Mouse (Mus musculus) CD4-positive, CD25-positive, alpha-beta regulatory T cell, adult 4 months (primary cell): ENCODE results near the gene BC048679. TPM values are rescaled to one million over a fixed set of nuclear protein-coding genes. Genes with fewer than 3 reads are reported as not detected.
"Not testable (repeated sequence)": the region's sequence is repeated elsewhere in the genome, so short reads cannot be mapped to it uniquely, and the experiment has no call there.

Source experiments
- ATAC-seq: one replicate; pipeline ENCODE4 v1.8.0; 2017
- polyA plus RNA-seq, 2 experiments: library from polyadenylated mRNA; unstranded; fragments of 100-300 nt; shearing (Covaris generic); gene quantifications; one replicate each; pipeline ENCODE4 v1.2.1; 2017

BC048679 gene
- not detected for polyA plus RNA-seq

DNA sequence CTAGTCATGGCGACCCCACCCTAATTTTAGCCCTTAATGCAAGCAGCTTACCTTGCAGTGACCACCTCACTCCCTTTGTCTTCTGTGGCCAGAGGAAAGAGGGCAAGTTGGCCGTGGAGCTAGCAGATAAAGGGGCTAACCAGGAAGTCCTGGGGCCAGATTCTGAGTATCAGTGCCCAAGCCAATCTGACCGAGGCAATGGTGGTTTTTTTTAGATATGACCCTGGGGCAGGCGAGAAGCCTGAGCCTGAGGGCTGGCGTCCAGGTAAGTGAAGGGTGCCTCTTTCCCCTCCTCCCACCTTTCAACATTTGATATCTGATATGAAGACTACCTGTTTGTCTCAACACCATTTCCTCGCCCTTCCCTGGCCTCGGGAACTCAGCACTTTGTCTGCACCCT lies at the start of gene BC048679:
Gene BC048679, minus strand, starts transcription at position 101 of the 400 bp plus-strand sequence.
- no peak for ATAC-seq

DNA sequence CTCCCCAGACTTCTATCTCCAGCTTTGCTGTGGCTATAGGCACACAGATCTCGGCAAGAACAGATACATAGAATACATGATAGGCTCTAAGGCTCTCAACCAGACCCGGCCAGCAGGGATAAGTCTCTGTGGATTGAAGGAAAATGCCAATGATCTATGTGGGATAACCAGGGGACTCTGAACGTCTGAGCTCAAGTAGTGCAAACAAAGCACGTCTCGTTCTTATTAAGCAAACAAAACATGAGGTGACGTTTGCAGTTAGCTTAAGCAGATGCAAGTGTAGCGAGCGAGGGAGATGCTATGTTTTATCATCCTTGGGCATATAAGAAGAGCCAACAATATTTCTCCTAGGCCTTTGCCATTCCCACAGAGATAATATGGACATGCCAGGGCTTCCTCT lies 44.9 kb upstream of the BC048679 start:
- ATAC-seq: no peak

DNA sequence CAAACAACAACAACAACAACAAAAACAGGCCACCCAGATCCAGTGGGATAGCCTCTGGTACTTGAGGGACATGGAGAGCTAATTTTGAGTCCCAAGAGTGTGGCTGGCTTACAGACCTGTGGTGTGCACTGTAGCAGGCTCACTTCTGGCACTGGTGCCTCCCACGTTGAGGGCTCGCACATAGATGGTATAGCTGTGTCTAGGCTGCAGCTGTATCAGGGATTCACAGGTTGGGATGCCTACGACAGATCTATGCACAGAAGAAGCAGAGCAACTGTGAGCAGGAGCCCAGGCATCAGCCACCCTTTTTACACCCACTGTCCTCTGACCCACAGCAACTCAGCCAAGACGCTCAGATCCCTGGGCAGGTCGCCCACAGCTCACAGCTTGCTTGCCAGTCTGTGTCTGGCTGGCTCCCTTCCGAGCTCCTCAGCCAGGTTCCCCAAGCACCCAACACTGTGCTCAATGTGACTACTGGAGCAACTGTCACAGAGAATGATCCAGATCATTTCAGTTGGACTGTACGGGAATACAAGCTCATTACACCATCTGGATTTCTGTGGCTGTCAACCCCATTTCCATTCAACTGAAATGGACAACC lies 43.9 kb upstream of the BC048679 start:
- ATAC-seq: no peak

DNA sequence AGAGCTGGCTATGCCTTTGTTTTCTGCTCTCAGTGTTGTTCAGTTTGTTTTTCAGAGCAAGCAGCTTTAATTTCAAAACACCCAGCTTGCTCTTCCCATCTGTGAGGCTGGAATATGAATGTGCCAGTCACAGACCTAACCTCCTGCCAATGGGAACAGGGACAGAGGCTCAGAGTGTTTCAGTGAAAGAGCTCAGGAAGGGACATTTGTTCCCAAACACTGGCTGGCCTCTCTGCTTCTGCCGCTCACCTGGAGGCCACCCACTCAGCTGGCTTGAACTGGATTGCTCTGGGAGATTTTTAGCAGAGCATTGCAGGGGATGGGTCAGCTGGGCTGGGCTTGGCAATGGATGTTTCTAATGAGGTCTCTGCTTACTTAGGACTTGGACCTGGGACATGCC lies 42.9 kb upstream of the BC048679 start:
- ATAC-seq: no peak

DNA sequence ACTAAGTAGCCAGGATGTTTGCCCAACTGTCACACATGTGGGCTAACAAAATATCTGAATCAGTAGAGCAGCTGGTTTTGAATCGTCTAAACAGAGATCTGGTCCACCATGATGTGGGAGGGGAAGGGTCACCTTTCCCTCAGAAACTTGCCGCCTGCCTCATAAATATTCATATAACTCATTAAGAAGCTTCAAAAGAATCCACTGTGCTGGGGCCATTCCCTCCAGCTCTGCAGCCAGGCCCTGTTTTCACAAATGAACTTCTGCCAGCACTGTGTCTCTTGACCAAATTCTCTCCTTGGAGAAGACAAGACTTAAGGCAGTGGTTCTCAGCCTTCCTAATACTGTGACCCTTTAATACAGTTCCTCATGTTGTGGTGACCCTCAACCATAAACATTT lies 41.5 kb upstream of the BC048679 start:
- no peak for ATAC-seq

DNA sequence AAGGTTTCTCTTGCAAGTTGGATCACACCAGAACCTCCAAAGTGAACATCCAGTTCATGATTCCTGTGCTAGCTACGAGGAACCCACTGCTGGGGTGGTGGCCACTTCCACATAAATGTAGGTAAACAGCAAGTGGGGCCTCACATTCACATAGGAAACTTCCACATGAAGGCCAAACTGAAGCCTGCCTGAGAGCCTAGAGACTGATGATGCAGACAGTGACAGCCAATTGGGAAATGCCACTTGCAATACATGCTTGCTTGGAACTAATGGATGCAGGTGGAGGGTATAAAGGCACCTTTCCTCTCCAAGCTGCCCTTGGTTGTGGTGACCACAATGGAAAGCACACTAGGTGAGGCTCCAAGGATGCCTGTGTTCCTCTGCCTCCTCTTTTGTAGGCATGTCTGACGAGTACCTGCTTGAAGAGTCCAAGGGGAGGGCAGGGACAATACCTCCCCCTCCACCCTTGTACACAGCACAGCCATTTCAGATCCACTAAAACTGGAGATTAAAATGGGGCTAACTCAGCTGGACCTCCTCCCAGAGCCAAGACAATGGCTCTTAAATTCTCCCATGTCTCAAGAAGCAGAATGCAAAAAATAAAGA lies 40.1 kb upstream of the BC048679 start:
- peak; percentile 81 for ATAC-seq

DNA sequence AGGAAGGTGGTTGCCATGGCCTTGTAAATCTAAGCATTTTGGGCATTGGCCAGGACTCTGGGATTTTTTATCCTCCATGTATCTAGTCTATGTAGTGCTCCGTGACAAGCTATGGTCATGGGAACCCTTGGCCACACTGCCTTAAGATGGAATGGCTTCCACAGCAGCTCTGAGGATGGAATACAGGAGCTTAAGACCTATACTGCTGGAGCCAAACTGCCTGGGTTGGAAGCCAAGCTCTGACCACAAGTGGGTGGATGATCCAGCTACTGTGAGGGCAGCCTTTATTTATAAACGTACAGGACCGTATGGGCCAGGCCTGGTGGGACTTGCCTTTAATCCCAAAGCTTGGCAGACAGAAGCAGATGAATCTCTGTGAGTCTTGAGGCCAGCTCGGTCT lies 38.4 kb upstream of the BC048679 start:
- ATAC-seq: no peak

DNA sequence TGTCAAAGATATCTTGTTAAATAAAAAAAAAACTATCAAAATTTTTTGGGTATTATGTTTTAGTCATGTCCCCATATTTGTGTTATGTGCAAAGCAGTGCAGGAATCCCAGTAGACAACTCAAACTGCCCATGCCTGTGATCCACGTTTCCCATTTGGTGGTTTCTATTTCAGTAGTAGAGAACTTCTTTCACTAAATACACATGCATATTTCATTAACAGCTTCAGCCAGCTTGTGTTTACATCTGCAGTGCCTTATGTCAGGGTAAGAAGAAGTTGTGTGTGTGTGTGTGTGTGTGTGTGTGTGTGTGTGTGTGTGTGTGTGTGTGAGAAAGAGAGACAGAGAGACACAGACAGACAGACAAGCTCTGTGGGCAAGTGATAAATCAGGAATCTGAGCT lies 33.4 kb upstream of the BC048679 start:
- ATAC-seq: no peak

DNA sequence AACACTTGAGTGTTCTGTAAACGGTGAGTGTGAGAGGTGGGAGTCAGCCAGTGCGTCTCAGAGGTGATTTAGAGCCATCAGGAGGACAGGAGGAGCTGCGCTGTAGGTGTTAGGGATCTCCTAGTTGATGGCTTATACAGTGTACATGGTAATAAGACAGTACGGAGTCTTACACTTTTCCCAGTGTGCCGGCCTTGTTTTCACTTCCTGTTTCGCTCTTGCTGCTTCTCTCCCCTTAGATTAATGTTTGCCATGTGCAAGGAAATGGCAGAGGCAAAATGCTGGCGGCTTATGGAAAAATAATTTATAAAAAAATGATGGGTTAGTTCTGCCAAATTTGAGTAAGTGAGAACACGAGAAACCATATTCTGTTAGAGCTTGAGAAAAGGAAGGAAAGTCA lies 30.8 kb upstream of the BC048679 start:
- ATAC-seq: no peak

DNA sequence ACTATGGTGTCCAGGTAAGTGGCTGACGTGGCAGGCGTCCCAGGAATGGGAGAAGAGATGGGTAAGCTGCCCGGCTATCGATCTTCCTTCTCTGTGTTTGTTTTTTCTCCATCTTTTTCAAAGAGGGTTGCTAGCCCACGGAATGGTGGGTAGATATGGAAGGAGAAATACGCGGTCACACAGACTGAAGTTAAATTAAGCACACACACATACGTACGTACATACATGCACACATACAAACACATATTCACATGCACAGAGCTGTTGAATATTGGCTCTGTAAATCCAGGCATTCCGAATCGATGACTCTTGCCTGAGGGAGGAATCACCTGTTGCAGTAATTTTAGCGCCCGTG lies 25.6 kb upstream of the BC048679 start:
- ATAC-seq: peak; percentile 42

DNA sequence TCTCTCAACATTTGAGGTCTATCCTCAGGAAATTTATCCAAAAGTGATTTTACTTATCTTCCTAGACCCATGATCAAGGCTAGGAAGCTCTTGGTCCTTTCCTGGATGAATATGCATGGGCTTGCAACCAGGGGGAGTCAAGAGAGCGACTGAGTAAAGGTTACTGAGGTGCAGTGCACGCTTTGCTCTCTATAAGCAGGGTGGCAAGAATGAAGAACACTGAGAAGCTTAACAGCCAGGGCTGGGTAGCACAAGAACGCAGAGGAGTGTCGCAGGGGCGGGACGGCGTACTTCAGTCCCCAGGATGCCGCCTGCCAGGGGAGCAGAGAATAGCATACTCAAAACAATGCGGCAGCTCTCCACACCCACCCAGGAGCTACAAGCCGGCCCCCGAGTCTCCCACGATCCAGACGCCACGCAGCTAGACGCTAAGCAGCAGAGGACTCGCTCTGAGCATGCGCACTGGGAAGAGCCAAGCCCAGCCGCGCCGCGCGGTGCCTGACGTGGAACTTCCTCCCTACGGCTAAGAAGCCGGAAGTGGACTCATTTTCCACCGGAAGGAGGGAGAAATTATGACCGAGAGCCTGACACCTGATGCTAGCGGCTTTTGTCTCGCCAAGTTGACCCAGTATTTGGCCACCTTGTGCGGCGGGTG lies 25.1 kb upstream of the BC048679 start:
- ATAC-seq: peak; percentile 95

DNA sequence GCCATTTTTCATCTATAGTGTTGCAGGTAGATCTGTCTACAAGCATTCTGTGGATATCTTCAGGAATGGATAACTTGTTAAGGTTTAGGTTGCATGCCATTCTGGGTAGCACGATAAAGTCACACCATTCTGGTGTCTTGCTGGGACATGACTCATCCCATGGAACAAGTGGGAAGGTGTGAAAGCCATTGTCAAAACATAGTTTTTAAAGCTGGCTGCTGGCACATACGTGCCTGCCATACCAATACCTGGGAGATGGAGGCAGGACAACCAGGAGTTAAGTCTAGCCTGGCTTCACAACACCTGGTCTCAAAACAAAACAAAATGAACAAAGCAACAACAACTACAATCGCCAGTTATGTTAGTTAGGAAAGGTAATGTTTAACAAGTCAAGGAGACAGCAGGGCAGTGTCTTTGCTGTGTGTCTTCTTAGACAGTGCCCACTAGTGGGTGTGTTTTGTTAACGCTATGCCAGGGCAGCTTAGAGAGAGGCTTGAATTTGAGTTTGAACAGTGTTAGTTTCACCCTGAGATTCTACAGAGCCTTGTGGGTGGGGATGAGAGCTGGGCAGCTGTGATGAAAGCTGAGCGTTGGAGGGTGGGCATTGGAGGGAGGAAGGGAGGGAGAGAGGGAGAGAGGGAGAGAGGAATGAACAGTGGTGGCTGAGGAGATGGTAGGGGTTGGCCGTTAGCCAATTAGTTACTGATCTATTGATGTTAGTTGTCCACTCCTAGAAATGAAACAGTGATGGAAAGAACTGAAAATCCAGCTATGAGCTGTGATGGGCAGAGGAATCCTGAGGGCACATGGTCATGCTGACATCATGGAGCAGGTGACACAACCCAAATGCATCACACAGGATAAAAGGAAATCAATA lies 18.3 kb upstream of the BC048679 start:
- ATAC-seq: no peak

DNA sequence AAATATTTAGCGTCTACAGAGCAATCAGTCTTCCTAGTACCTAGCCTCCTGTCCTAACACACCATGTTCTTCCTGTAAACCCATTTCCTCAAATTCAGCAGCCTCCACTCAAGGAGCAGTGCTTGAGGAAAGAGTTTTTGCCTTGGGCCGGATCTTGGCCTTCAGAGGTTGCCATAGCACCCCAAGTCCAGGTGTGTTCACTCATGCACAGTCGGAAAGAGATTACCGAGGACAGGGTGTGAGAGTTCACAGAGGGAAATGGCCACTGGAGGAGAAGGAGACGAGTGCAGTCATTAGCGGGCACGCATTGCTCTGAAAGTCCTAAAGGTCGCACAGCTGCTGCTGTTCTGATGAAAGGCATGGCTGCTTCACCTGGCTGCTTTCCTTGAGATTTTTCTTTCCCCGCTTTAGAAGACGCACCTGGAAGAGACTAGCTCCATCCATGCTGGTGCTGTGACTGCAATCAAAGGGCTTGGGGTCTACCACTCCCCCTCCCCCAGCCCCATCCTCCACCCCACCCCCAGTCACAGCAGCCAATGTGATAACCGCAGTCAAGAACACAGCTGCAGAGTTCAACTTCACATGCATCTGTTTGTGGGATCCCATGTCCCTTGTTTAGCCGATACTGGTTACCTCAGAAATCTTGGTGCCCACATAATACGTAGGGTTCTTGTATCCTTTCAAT lies 17.0 kb upstream of the BC048679 start:
- ATAC-seq: no peak

DNA sequence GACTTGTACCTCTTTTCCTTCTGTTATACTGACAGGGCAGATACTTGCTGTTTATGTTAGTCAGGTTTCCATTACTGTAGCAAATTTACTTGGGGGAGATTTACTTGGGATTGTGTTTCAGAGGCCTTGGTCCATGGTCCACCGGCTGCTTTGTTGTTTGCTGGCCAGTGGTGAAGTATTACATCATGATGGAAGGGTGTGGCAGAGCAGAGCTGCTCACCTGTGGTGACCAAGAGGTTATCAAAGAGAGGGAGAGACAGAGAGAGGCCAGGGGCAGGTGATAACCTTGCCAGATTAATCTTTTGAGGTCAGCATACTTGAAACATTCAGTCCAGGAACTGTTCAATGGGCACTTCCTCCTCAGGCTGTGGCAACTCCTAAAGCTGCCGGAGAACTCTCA lies 3.0 kb upstream of the BC048679 start:
- no peak for ATAC-seq

DNA sequence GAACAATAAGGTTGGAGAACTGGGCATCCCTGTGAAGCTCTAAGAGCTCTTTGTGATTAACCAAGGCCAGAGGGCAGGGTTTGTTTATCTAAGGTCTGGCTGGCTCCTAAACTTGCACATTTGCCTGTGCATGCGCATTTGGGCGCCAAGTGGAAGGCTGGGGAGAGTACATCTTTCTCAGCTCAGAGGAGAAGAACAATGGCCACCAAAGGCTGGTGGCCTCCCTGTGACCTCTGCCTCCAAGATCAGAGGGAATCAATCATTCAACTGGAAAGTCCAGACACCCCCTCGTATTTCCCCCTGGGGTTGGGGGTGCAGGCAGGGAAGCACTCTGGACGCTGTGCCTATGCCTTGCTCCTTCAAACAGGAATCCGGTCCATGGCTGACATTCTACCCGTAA lies 910 bp downstream of the BC048679 start:
- ATAC-seq: no peak

DNA sequence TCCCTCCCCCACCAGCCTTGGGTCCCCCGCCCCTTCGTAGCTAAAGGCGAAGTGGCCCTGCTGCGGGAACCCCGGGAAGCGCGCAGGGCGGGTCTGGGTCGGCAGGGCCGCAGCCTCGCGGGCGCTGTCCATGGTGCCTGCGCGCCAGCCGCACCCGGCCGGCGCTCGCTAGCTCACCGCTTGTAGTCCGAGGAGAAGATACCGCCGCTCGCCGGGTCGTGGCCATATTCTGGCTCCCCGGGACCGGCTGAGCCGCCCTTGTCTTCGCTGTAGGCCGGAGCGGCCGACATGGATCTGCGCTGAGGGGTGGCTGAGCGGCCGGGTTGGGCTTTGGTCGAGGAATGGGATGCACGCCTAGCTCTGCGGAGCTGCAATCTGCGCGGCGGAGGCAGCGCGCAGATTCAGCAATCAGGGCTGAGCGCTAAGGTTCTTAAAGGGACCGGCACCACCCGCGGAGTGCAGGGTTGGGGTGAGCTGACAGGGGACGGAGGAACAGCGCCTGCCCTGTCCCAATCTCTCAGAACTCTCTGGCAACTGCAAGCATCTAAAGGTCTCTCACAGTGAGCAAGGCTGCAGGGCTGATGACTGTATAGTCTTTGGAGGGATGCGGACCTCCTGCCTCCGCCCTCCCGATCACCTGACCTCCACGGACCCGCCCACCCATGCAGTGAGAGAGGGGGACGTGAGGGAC lies 4.6 kb downstream of the BC048679 start, which contains the start of gene Ap3b2:
Gene Ap3b2, minus strand, starts transcription at position 595 of the 691 bp plus-strand sequence.
- ATAC-seq: no peak

DNA sequence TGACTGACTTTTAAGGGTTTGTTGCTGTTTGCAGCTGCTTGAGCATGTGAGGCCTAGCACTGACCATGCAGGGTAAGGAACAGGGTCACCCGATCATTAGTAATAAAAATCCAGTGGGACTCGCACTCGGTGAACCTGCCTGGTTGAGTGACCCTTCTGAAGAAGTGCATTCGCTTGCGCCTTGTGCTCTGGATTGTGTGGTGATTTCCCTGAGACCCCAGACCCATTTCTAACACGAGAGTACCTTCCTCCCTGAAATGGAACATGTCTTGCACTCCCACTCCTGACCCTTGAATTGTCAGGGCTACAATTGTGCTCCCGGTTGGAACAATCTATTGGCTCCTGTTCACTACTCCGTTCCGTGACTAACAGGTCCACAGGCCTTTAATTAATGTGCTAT lies 5.5 kb downstream of the BC048679 start:
- ATAC-seq: no peak

DNA sequence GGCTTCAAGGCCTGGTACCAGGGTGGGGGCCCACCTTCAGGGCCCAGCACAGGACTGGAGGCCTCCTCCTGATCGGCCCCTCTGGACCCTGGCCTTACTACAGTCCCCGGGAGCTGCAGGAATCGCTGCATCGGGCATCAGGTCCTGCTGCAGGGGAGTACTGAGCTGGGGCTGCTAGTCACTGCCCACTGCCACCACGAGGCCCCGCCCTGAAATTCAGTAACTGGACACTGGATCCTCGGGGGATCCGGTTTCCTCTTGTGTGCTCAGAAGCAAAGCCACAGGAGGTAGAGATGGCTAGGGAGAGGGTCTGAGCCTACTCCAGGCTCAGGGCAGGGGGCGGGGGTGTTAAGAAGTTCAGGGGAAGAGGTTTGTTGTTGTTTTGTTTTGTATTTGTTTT lies 8.4 kb downstream of the BC048679 start:
- ATAC-seq: no peak

DNA sequence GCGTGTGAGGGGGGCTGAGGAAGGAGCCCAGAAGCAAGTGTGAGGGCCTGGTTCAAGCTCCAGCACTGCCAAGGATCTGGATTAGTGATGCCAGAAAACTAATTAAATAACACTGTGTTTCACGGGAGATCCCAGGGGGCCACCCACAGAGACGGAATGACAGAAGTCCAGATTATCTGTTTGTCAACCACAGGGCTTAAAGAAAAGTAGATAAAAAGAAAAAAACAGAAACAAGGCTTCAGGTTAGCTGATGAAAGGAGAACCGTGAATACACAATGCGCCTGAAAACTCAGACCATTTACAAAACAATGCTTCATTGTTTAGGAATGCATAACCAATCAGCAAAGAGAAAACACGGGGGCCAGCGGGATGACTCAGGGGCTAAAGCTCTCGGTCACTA lies 17.3 kb downstream of the BC048679 start:
- no peak for ATAC-seq

DNA sequence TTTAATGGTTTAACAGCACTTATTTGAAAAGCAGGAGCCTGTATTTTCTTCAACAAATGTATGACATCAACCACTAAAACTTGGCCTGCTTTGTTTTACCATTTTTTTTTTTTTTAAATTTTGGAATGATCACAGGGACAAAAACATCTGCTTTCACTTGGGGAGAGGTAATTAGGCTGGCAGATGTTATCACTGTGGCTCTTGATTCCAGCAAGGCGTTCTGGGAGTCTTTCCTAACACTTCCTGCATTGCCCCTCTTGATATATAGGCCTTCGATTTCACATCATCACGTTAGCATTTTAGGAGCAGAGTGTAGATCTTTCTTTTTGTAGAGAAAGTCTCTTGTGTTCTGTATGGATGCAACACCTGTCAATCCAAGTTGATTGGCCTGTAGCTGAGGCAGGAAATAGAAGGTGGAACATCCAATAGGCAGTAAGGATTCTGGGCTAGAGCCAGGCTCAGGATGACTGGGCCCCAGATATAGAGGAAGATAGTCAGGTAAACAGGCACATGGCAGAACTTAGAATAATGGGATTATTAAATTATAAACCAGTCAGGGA lies 18.5 kb downstream of the BC048679 start:
- ATAC-seq: no peak

DNA sequence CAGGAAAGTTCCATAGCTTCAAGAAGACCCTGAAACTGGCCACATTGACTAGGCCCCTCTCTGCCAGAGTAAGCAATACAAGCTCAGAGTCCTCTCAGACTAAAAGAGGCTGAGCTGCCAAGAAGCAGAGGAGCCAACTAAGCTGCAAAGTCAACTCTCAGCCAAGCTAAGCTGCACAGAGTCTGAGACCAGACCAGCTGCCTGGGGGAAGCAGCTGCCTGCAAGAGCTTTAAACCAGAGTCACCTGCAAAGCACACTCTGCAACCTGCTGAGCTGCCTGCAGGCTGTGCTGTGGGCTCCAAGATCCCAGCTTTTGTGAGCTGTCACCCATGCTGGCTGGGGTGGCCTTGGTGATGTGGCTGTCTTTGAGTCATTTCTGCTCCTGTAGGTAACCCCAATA lies 19.8 kb downstream of the BC048679 start:
- ATAC-seq: not testable (repeated sequence)

DNA sequence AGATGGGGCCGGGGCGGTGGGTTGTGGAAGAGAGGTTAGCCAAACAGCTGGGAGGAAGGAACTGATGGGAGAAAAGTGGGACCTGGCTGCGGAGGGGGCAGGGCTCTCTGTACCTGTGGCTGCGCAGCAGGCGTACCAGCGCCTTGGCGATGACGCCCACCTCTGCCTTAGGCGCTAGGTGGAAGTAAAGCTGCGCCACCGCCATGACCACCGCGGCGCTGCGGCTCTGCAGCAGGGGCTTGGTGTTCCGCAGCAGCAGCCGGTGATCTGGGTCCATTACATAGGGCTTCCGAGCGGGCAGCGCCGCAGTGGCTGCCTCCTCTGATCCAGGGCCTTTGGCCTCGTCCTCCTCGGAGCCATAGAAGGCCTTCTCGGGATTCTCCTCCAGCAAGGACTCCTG lies 21.2 kb downstream of the BC048679 start:
- ATAC-seq: no peak
